Mouse (Mus musculus) frontal cortex, postnatal 10 days (tissue): Measurements from ENCODE around the gene Zfy1.
"Not testable (repeated sequence)": the region's sequence is repeated elsewhere in the genome, so short reads cannot be mapped to it uniquely, and the experiment has no call there.

Source experiments
- DNase-seq, 2 experiments: peaks; one replicate each; pipeline ENCODE4 v3.0.0; 2022; ENCODE audit warnings: low spot score in 2 of 2, mixed read lengths in 1 of 2

Gene Zfy1

DNA sequence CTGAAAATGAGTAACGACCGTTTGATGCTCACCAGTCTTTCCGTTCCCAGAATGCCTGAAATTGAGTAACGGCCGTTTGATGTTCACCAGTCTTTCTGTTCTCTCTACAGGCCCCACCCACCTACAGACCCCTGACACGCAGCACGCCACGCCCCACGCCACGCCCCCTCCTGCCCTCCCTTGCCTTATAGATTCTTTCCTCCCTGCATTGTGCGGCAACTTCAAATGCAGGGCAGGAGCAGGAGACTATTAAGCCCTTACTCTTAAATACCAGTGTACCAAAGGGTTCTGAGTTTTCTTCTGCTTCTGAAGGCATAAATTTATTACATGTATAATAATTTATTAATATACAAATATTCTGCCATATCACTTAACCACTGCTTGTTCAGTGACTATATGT, at the start of gene Zfy1:
Zfy1 (minus strand) TSS at position 101 of the 400 bp plus-strand sequence.
- DNase-seq: not testable (repeated sequence)

DNA sequence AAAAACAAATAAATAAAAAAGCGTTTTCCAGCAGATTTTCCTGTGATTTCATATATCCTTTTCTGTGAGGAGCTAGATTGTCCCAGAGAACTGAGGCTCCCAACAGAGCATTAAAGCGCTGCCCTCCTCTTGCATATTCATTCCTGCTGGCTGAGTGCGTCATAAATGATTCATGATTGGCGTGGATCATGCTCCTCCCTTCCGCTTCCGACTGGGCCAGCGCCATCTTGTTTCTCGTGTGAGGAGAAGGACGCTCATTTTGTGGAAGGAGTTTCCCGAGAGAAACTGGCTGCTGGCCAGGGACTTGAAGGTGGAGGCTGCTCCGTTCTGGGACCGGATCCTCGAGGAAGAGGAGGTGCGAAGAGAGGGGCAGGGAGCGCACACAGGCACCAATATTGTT, 21.2 kb upstream of the Zfy1 start, which contains the start of gene Uba1y:
Uba1y (plus strand) TSS at position 254 of the 400 bp plus-strand sequence.
- DNase-seq: no peak

DNA sequence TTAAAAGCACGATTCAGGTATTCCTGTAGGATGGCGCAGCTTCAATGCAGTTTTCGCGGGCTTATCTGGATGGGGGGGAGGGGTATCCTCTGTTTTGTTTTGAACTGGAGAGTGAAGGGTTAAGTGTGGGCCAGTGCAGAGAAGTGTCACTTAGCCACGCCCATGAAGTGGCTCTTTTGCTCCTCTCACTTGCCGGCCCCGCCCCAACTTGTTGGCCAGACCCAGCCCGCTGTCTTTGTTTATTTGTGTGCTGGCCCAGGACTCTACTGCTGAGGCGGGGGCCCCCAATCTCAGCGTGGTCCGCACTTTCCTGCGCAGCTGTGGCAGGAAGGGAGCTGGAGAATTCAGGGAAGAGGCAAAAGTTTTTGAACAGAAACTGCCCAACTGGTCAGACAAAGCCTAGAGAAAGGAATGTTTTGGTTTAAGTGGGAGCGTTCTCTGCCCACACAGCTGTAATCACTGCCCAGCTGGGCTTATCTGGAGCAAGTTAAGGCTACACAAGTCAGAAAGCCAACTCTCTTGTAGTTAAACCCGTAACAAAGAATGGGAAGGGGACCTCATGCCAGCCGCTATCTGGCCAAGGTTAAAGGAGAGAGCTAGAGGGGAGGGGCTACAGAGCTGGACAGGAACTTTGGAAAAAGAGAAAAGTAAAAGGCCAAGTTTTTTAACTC, 11.9 kb upstream of the Zfy1 start:
- no peak for DNase-seq
